Mouse (Mus musculus): Measurements from ENCODE around the gene Nt5dc3. TPM values are rescaled to one million over a fixed set of nuclear protein-coding genes. Genes with fewer than 3 reads are reported as not detected.

The Nt5dc3 gene
- total RNA-seq, 2 experiments from 2014 or later = 37.4 to 41.9 TPM

GRCm38 (mm10) chr10:86777614-86778319 lies 1.0 kb upstream of the Nt5dc3 start:
- DNase-seq = no peak
- intact Hi-C loops (cut with DNase I) = loop anchor here (2.0 to 5.0 kb wide), 3 partner anchors 39 to 90 kb away; partner anchors contain the start of genes Hsp90b1 and Ttc41

GRCm38 (mm10) chr10:86779117-86779755 lies 431 bp downstream of the Nt5dc3 start:
- intact Hi-C loops (cut with DNase I) = loop anchor here (2.0 to 5.0 kb wide), 3 partner anchors 38 to 92 kb away; partner anchors contain the start of genes Hsp90b1 and Ttc41
- peak; percentile 62 for DNase-seq

GRCm38 (mm10) chr10:86779816-86780500 lies 1.2 kb downstream of the Nt5dc3 start:
- intact Hi-C loops (cut with DNase I) = loop anchor here (2.0 to 5.0 kb wide), 3 partner anchors 37 to 93 kb away; partner anchors contain the start of genes Hsp90b1 and Ttc41
- DNase-seq = no peak

GRCm38 (mm10) chr10:86781641-86782040 lies 2.8 kb downstream of the Nt5dc3 start:
- DNase-seq = no peak
- intact Hi-C loops (cut with DNase I) = no loop called here

GRCm38 (mm10) chr10:86782656-86783055 lies 3.9 kb downstream of the Nt5dc3 start:
- no peak for DNase-seq
- intact Hi-C loops (cut with DNase I) = no loop called here

GRCm38 (mm10) chr10:86783561-86783960 lies 4.8 kb downstream of the Nt5dc3 start:
- intact Hi-C loops (cut with DNase I) = no loop called here
- DNase-seq = no peak

GRCm38 (mm10) chr10:86784126-86784675 lies 5.4 kb downstream of the Nt5dc3 start:
- DNase-seq = no peak
- intact Hi-C loops (cut with DNase I) = no loop called here

- no peak for DNase-seq
- intact Hi-C loops (cut with DNase I) = no loop called here
These were observed 6.6 kb downstream of the Nt5dc3 start for GRCm38 (mm10) chr10:86785396-86785795.

GRCm38 (mm10) chr10:86786083-86786482 lies 7.3 kb downstream of the Nt5dc3 start:
- no peak for DNase-seq
- intact Hi-C loops (cut with DNase I) = no loop called here

- no peak for DNase-seq
- intact Hi-C loops (cut with DNase I) = no loop called here
These were observed 9.4 kb downstream of the Nt5dc3 start for GRCm38 (mm10) chr10:86788193-86788592.

- intact Hi-C loops (cut with DNase I) = no loop called here
- no peak for DNase-seq
These were observed 10.4 kb downstream of the Nt5dc3 start for GRCm38 (mm10) chr10:86789146-86789672.

GRCm38 (mm10) chr10:86791507-86792184 lies 12.8 kb downstream of the Nt5dc3 start:
- intact Hi-C loops (cut with DNase I) = no loop called here
- DNase-seq = no peak

GRCm38 (mm10) chr10:86793509-86793951 lies 14.7 kb downstream of the Nt5dc3 start:
- intact Hi-C loops (cut with DNase I) = no loop called here

GRCm38 (mm10) chr10:86794196-86794595 lies 15.4 kb downstream of the Nt5dc3 start:
- intact Hi-C loops (cut with DNase I) = no loop called here
- DNase-seq = no peak

More at GRCm38 (mm10) chr10:86793509-86793951, 14.7 kb downstream of the Nt5dc3 start:
- DNase-seq = peak; percentile 70 to 73

- DNase-seq = peak in 1 of 2 experiments; percentile 60
- intact Hi-C loops (cut with DNase I) = no loop called here
These were observed 16.2 kb downstream of the Nt5dc3 start for GRCm38 (mm10) chr10:86794794-86795535.

GRCm38 (mm10) chr10:86796073-86796741 lies 17.4 kb downstream of the Nt5dc3 start:
- intact Hi-C loops (cut with DNase I) = no loop called here
- DNase-seq = no peak

GRCm38 (mm10) chr10:86807362-86807761 lies 28.6 kb downstream of the Nt5dc3 start:
- no peak for DNase-seq
- intact Hi-C loops (cut with DNase I) = no loop called here

GRCm38 (mm10) chr10:86808013-86808758 lies 29.4 kb downstream of the Nt5dc3 start:
- intact Hi-C loops (cut with DNase I) = no loop called here
- DNase-seq = no peak

Measured in heart, postnatal 10 days (tissue).